Mouse (Mus musculus) Muller cell, postnatal 12 days (primary cell): ENCODE data around the gene Stum.
"Not testable (repeated sequence)": the region's sequence is repeated elsewhere in the genome, so short reads cannot be mapped to it uniquely, and the experiment has no call there.

Experiments
- DNase-seq: peaks from one replicate; pipeline ENCODE4 v3.0.0-alpha.2; 2015; ENCODE audit errors: inconsistent ontology term

Stum gene

DNA sequence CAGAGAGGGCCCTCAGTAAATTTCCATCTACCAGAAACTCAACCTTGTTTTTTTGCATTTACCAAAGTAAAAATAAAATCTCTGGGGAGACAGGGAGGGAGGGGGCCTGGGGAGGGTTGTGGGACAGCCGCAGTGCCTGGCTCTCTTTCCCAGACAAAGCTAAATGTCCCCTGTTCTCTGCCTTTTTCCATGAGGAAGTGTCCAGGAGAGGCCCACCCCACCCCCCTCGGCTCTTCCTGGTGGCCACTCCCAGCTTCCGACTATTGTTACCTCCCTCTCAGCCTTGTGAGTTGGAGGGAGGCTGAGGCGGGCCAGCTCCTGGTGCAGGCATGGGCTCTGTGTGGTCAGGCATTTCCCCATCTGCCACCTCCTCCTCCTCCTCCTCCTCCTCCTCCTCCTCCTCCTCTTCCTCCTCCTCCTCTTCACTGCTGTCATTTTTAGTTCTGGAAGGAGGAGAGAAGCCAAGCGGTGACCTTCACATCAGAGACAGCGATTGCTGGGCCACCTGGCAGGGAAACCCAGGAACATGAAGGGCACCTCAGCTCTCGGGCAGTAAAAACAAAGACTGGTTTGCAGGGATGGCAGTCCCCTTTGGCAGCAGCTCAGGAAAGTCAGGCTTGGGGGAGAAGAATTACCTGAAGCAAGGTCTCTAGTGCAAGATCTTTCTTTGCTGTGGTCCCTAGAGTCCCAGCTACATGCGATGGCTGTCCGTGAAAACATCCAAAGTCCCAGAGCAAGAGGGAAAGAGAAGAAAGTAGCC lies 77.5 kb downstream of the Stum start:
- no peak for DNase-seq

DNA sequence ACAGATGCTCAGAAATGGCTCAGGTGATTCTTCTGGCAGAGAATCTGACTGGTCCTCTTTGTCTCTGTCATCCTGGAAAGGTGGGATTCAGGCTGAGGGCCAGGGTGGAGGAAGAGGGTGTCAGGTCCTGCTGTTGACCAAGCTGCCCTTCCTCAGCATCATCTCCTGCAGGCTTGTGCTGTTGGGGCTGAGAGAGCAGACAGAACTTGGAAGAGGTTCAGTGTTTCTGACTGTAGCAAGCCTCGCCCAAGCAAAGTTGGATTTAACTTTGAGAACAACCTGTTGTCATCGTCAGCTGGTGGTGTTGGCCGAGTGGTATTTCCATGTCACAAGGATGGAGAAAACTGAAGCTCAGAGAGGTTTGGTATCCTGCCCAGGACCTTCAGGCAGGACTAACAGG lies 78.6 kb downstream of the Stum start:
- DNase-seq: no peak

DNA sequence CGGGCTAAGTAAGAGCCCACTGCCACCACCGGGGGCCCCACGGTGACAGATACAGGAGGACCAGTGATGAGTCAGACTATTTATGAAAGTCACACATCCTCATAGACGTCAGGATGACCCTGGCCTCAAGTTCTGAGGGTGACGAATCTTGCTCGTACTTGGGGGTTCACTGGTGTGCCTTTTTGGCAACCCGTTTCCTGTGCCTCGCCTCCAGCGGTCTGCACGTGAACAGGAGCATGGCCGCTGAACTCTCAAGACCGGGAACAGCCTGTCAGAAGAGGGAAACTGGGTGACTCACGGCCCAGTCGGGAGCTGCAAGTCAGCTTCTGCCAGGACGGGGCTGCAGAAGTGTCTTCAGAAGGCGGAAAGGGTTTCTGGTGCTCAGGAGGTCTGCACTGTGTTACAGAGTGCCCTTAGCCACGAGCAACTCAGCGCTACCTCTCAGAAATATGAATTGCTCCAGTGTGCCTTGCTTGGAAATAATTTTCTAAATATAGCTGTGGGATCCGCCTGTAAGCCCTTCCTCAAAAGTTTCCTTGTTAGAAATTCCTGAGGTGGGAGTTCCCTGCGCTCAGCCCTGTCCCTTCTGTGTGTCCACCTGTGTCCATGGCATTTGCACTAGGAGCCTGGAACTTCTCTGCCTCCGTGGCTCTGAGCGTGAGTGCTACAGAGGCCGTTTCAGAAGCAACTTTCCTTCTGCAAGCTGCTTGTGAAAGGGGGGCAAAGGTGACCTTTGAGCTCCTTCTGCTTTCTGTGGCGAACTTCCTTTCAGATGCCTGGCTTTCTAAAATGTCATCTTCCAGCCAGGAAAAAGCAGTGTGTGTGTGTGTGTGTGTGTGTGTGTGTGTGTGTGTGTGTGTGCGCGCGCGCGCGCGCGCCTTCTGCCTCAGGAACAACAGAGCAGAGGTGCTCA lies 79.4 kb downstream of the Stum start:
- peak; percentile 63 for DNase-seq

DNA sequence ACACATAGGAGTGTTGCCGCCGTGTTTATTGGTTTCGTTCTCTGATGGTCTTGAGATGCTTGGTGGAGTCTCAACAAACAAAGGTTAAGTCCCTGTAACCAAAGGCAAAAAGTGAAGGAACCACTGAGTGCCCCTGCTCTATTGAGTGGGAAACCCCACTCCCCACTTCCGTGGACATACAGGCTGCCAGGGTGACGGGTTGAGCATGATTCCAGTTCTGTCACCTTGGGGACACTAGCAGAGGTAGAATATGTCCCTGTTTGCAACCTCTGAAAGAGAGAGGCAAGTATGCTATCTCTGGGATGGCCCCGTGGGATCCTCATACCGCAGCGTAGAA lies 80.0 kb downstream of the Stum start:
- DNase-seq: no peak

DNA sequence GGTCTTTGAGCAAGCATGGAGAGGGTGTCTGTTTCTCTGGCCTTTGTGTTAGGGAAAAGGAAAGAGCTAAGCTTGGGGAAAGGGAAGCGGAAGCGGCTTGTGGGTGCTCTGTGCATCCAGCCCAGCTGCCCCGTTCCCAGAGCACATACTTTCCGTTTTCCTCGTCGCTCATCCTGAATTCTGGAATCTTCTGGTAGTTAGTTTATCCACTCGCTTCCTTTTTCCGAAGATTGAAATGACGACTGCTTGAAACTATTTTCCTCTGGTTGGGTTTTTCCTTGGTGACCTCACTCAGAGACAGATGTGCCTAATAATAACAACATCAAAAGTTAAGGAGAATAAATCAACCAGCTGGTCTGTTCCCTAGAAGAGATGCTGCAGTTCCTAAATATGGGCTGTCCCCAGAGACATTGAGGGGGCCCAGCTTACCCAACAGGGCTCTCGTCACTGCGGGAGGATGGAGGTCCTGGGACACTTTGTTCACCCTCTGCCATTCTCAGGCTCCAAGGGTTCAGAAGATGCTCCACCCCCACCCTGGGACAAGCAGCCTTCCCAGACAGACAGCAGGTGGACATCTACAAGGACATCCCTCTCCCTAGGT lies 80.7 kb downstream of the Stum start:
- no peak for DNase-seq

DNA sequence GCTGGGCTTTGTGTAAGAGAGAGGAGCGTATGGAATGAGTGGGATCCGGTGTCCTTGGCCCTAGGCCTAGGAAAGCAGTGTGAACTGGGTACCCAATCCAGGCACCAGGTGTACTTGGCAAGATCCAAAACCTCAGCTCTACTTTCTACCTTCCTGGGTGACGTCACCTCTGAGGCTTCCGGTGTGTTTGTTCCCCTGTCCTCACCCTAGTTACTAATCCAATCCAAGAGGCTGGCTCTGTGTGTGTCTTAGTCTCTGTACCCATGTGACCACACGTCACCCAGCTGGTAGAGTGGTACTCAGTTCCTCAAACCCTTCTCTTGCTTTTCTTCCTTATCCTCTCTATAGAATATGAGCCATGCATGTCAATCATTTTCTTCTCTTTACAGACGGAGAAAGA lies 81.6 kb downstream of the Stum start:
- DNase-seq: no peak

DNA sequence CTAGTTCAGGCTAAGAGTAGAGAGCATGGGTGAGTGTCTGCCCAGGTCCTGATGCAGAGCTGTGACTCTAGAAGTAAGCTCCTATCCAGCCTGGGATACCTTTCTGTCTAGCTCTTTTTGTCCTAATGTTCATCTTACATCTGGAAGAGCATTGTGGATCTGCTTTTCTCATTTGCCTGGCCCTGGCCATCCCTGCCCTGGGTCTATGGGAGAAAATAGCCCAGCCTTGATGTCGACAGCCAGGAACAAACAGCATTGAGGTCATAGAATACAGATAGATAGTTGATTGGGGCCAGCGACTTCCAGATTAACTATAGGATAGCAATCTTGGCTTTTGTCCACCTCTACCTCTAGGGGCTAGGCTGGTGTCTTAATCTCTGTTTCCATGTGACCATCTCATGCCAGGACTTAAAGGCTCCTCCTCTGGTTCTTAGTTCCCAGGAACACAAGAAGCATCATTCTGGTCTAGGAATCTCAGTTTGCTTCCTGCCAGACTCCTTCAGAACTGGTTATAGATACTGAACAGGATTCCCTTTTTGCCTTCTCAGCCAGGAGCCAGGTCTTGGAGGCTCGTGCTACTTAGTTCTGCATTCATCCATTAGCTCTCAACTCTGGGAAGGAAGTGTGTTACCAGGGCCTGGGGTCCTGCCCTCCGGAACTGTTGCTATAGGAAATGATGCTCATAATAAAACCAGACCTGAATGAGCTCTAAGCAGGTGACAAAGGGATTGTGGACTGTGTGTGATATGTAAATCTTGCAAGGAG lies 82.4 kb downstream of the Stum start:
- DNase-seq: no peak

DNA sequence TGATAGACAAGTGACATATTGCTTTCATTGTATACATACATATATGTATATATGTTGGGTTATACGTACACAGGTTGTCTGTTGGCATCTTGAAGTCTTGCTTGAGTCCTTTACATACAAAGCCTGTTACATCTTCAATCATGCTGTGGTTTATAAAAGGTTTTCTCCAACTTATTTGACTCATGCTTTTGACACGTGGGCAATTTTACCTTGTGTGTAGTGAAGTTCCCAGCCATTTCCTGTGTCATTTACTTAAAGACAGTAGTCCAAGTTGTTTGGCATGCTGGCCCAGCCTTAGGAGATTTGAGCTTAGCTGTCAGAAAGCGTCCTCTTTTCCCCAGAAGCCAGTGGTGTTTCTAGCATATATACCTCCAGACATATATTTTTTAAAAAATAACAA lies 84.9 kb downstream of the Stum start:
- DNase-seq: no peak

DNA sequence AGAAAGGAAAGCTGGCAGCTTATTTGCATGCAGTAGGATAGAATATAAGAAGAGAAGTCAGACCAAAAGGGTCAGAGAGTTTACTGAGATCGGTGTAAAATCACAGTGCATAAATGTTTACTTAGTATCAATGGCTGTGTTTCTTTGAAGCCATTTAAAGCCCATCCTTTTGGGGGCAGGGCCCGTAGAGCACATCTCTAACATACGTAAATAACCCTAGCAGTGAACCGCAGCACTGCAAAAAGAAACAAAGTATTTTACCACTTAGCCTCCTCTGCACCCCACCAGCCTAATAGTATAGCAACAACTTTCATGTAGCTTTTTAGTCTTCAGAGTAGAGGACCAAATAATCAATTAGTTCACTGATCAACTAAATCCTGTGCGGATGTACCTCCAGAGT lies 85.6 kb downstream of the Stum start:
- DNase-seq: no peak

DNA sequence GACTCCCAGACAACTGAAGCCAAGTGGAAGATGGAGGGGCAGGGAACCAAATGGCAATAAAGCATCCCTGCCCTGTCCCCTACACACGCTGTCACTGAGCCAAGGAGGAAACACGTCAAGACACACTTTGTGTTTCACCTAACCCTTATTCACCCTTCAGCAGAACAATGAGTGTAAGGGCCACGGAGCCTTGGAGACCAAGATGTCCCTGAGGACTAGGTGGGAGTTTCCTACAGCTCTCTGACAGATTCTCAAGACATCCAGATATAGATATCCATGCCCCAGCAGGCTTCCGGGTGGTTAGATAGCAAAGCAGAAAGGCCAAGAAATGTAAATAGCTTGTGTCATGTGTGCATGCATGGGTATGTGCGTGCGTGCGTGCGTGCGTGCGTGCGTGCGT lies 89.4 kb downstream of the Stum start:
- no peak for DNase-seq

DNA sequence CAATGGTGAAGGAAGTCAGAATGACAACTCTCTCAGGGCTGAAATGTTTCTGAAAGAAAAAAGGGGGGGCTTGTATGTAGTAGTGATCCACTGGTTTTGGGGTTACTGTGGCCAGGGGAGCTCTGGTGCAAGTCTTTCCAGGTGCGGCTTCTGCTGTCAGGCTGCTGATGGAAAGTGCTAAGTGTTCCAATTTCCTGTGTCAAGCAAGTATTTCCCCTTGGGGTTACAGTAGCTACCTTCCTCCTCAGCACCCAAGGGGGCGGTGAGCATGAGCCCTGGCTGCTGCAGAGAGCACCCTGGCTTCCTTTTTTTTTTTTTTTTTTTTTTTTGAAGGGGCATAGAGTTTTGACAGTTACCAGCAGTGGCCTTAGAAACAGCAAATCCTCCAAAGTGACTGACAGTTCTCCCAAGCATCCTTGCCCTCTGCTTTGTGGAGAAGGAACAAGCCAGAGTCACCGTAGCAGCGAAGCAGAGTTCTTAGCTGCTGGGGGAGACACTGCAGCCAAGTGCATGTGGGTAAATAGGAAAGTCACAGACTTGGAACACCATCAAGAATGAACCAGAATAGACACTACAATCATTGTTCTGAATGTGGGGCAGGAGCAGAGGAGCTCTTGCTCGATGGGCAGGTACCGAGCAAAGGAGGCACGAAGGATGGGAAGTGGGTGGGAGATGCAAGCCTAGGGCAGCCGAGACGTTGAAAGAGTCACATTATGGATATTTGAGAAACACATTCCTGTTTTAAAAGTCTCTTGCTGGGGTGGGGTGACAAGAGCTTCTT lies 90.1 kb downstream of the Stum start:
- peak; percentile 46 for DNase-seq

DNA sequence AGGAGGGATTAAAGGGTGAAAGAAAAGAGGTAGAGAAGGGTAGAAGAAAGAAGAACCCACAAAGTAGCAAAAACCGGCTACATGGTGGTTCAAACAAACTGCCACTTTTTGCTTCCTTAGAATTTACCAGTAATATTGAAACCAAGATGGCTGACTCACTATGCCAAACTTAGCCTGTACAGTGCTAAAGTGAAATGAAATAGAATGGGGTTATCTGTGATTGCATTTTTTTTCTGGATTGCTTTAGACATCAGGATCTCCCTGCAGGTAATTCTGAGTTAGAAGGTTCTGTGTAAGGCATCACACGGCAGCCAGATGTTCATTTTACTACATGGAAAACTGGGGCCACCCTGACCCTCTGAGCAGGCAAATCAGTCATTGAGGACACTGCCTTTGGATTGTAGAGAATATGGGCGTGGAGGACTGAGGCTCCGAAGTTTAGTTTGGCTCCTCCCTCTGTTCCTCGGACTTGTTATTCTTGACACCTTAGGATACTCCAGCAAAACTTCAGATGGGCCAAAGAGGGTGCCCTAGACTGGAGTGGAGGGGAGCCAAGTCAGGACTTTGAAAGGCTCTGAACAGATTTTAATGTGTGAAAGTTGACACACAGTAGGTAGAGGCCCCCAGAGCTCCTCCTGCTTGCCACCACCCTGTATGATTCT lies 91.0 kb downstream of the Stum start:
- no peak for DNase-seq

DNA sequence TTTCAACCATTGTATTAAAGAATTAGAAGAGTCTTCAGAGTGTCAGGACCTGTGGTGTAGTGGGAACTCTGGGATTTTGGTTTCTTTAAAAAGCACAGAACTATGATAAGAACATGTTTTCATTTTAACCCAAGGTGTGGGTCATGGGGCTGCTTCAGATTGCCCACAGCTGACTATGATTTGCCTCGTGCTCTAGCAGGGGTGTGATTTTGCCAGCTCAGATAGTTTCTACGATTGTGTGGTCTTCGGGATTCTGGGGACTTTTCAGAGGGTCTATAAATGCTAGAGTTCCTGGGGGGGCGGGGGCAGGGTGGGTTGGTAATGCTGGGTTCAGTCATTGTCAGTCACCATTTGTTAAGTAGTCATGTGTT lies 91.7 kb downstream of the Stum start:
- DNase-seq: no peak

DNA sequence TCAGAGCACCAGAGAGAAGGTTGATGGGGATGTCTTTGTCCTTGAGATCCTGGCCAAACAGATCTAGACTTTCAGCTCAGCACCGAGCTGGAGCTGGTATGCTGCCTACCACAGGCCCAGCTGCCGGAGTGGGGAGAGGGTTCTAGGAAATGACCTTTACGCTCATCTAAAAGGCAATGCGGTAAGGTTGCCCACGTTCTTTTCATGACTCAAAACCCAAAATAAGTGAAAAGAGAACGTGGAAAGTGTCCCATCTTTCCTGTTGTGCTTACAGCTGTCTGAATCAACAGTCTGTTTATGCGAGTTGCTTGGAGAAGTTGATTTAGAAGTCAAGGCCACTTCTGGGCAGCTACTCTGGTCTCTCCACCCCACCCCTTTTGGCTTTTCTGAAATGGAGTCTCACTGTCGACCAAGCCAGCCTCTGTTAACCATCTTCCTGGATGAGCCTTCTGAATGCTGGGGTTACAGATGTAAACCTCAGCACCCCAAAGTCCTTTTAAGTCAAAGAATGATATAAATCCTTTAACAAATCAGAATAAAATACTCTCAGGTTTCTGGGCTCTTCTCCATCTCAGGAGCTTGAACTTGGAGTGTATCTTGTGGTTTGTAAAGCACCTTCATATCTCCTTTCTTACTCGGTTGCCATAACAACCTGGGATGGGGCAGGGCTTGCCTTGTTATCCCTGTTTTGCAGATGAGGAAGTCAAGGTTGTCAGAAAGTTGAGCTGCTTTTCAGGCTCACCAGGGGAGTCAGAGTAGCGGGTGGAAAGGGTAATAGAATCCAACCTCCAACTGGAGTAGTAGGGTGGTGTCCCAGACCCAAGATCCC lies 92.3 kb downstream of the Stum start:
- DNase-seq: no peak

DNA sequence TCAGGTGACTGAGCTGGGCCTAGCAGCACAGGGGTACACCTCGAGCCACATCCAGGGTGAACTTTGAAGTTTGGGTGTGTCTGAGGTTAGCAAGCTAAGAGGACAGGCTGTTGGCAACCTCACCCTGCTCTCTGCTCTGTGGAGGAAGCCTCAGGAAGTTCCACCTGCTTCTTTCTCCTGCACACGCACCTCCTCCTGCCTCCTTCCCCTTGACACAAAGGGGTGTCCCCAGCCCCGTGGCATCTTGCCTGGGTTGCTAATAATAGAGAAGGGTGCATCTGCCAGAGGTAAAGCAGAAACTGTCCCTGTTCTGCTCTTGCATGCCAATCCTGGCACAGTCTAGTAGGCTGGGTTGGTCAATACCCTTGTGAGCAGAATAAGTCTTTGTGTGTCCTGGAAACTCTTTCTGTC lies 93.0 kb downstream of the Stum start:
- peak; percentile 43 for DNase-seq

DNA sequence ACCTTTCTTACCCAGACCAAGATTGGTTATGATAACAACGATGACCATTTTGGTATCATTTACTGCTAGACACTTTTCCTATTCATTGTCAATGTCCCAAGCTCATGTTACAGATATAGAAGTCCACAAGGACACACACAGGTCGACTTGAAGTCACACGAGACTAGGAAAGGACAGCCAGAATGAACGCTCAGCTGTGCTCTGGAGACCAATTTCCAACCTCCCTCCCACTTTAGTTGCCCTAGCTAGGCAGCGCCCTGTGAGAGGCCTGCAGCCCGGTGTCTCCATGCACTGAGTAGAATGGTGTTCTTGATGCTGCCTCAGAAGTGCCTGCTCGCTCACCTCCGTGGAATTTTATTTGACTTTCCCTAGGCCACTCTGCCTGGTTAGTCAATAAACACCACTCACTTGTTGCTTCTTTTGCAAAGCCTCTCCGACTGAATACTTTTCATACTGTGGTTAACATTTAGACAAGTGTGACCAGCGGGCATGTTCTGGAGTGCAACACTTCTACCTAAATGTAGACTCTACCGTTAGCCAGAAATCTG lies 94.0 kb downstream of the Stum start:
- DNase-seq: not testable (repeated sequence)

DNA sequence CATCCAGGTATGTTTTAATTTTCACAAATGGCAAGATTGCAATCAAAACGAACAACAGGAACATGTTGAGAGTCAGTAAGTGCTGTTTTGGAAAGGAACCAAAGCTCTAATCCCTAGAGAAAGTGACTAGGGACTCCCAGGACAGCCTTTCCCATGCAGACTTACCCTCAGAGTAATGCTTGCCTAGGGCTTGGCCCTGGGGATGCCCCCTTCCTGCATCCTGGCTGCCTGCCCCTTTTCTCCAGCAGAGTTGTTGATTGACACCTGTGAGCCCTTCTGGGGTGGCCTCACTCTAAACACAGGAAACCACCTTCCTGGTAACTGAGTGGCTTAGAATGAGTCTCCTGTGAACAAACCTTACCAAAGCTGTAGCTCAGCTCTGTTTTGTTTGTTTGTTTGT lies 94.8 kb downstream of the Stum start:
- no peak for DNase-seq

DNA sequence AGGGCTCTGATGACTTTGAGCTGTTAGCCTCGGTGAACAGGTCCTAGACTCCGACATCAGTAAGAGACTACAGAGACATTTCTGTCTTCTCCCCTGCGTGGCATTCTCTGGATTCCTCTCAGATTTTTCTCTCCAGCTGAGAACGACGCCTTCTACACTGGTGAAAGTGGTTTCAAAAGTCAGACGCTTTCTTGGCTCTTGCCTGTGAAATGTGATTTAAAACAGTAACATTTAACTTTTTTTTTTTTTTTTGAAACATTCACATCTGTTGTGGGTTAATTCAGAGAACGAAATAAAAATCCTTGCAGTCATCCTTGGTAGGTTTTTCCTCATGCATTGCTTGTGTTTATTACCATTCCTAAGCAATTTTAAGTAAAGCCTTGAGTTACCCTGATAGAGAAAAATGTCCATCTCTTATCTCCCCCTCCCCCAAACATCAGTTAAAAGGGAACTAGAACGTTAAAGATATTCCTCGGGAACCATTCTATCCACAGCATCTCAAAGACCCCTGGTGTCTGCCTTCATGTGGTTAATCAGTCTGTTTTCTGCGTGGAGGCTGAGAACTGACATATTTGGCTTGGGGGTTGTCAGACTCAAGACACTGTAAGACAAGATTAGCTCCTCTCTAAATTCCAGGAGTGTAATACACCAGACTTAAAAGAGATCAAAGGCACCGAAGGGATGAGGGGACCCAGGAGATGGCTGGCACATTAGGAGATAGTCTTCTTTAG lies 95.4 kb downstream of the Stum start:
- no peak for DNase-seq
